Mouse (Mus musculus): Measurements from ENCODE around the gene Mmp28.

- TF ChIP-seq CTCF (IDR thresholded peaks at IDR 0.05) (no peak), EP300 (IDR thresholded peaks at IDR 0.05) (no peak)
Measured at GRCm38 (mm10) chr11:83403787-83404186, 59.1 kb downstream of the Mmp28 start.

Measured in lung, postnatal 0 days (tissue).